Mouse (Mus musculus) left cerebral cortex, adult 8-10 months (tissue): ENCODE results near the gene Foxk1. TPM values are rescaled to one million over a fixed set of nuclear protein-coding genes. Genes with fewer than 3 reads are reported as not detected.

Experiments used
- DNase-seq, 2 experiments: peaks; one replicate each; pipeline ENCODE4 v3.0.0; 2022; ENCODE audit warnings: low spot score in 2 of 2
- total RNA-seq, 4 experiments: library from RNA; stranded (reverse); gene quantifications; 2 replicates each; pipeline ENCODE4 v1.2.4; 2022

The Foxk1 gene
- total RNA-seq, 4 experiments from 2014 or later: 39.6 to 43.1 (median 42.7) TPM

DNA sequence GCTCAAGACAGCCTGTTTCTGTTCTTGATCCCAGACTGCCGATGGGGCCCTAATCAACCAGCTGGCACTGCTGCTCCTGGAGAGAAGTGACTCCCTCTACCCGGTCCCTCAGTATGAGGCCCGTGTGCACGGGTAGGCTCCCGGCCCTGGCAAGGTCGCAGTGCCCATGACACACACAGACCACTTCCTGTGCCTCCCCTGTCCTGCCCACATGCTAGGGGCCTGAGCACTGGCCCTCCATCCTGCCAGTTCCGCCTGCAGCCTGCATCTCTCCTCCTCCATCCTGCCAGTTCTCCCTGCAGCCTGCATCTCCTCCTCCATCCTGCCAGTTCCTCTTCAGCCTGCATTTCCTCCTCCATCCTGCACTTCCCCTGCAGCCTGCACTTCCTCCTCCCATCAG, 74.4 kb downstream of the Foxk1 start:
- DNase-seq: no peak

- peak in 1 of 2 experiments; percentile 52 for DNase-seq
These were observed 76.0 kb downstream of the Foxk1 start for GRCm38 (mm10) chr5:142477346-142477745.

DNA sequence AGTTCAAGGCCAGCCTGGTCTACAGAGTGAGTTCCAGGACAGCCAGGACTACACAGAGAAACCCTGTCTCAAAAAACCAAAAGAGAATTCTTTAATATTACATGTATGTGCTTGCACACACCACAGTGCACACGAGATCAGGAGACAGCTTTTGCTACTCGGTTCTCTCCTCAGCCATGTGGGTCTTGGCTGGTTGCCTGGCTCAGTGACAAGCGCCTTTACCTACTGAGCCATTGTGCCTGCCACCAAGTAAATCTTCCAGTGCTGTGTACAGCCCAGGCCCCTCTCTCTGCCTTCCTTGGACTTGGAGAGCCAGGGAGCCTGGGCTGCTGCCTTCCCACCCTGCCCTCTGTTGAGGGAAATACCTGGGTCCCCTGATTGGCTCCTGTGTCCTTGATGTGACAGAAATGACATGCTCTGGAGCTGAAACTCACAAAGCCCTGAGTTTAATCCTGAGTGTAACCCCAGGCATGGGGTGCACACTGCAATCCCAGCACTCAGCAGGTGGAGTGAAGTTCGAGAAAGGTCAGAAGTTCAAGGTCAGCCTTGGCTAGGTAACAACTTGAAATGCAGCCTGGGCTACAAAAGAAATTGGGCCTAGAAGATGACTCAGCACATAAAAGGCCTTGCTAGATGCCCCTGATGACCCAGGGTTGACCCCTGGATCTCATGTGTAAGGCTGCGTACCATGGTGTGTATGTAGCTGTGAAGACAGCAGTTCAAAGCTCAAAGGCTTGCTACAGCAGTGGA, 76.7 kb downstream of the Foxk1 start:
- DNase-seq: no peak

DNA sequence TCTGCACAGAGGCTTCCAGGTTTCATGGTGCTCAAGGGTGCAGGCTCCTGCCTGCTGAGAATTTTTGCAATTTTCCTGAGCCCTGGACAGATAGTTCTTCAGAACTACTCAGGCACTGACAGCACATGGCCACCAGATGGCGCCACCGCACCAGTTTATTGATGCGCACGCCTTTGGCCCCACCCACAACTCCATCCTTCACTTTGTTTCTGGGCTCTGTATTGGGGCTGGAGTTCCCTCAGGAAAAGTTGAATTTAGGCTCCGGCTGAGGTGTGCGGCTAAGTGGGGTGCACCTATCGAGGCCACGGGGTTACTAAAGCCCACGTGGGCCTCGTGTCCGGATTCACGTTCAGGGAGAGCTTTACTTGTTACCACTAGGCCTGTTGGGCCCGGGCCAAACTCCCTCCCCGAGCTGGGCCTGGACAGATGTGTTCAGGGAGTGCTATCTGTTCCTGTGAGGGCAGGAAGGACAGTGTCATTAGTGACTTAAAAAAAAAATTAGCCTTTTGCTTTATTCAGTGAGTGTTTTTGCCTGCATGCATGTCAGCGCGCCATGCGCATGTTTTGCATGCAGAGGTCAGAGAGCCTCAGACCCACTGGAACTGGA, 77.6 kb downstream of the Foxk1 start:
- peak in 1 of 2 experiments; percentile 79 for DNase-seq

- no peak for DNase-seq
These were observed 81.2 kb downstream of the Foxk1 start for GRCm38 (mm10) chr5:142482512-142482911.

GRCm38 (mm10) chr5:142483581-142483980, 82.3 kb downstream of the Foxk1 start:
- DNase-seq: no peak

GRCm38 (mm10) chr5:142486654-142487053, 85.4 kb downstream of the Foxk1 start:
- no peak for DNase-seq

DNA sequence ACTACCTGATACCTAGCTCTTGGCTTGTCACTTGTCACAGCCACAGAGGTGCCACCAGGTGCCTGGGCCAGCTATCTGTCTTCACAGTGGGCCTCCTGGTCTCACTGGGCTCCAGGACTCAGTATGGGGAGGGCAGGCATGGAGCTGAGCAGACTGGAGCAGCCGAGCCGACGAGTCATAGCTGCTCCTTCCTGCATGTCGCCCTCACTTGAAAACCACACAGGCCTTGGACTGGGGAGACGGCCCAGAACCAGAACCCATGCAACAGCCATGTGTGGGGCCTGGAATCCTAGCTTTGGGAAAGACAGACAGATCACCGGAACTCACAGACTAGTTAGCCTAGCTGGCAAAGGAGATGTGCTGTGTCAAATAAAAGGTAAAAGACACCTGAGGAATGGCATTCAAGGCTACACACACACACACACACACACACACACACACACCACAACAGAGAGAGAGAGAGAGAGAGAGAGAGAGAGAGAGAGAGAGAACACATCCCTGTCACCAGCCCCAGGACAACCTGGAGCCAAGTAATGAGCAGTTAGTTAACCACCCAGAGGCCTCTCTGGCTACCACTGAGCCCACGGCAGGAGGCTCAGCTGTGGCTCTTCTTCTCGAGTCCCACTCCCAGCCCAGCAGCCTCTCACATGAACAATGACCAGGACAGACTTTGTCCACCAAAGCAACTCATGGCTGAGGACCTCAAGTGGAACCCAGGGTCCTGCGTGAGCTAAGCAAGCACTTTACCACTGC, 88.8 kb downstream of the Foxk1 start:
- no peak for DNase-seq

GRCm38 (mm10) chr5:142493307-142493706, 92.0 kb downstream of the Foxk1 start:
- no peak for DNase-seq

- no peak for DNase-seq
These were observed 94.2 kb downstream of the Foxk1 start for GRCm38 (mm10) chr5:142495321-142496096.

DNA sequence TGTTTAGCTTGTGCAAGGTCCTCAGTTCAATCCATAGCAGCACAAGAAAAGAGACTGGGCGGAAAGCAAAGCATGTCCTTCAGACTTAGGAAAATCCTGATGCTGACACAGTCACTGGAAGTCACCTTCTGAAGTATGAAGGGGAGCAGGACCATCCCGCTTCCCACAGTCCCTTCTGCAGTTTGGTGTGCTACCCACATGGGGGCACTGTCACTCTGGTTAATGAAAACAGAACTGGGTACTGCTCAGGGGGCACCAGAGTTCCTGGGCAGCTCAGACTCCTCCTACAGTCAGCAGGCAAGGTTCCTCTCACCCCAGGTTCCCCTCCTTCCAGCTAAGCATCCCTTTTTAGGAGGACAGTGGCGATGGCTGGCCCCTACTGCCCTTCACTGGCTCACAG, 97.7 kb downstream of the Foxk1 start:
- no peak for DNase-seq

GRCm38 (mm10) chr5:142500918-142501317, 99.6 kb downstream of the Foxk1 start:
- DNase-seq: no peak

GRCm38 (mm10) chr5:142502414-142502813, 101.1 kb downstream of the Foxk1 start:
- DNase-seq: peak; percentile 43 to 86

GRCm38 (mm10) chr5:142504175-142504574, 102.9 kb downstream of the Foxk1 start:
- DNase-seq: no peak

- no peak for DNase-seq
These were observed 104.6 kb downstream of the Foxk1 start for GRCm38 (mm10) chr5:142505695-142506423.

- DNase-seq: no peak
These were observed 108.1 kb downstream of the Foxk1 start for GRCm38 (mm10) chr5:142509141-142510060.

DNA sequence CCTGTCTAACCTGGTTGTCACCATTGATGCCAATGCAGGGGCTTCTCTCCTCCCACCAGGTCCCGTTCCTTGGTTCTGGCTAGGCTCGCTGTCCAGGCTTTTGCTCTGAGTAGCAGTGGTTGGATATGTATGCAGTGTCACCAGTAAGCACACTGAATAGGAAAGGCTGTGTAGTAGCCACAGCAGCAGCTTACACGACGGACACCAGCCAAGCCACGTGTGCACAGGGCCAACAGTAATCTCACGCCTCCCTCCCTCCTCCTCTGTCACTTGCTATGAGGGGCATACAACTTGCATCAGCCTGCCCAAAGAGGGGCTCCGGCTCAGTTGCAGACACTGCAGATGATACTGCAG, 108.7 kb downstream of the Foxk1 start:
- DNase-seq: no peak
